Mouse (Mus musculus): ENCODE results near the gene Etl4. TPM values are rescaled to one million over a fixed set of nuclear protein-coding genes. Genes with fewer than 3 reads are reported as not detected.

Gene Etl4
- polyA plus RNA-seq, 1 experiment from 2014 or later = 27.7 TPM

- Histone ChIP-seq H3K9ac (ENCODE audit: low read depth, low read length) (no peak overlapping the region), H3K27ac (ENCODE audit: low read length) (peak overlapping the region; percentile 45), H3K9me3 (ENCODE audit: control insufficient read depth, low read length) (no peaks in the 10 kb centered on the region), H3K36me3 (ENCODE audit: control insufficient read depth, insufficient read depth, low read length) (no peaks in the 10 kb centered on the region), H3K27me3 (replicated peaks; ENCODE audit: control insufficient read depth, insufficient read depth, low read length) (no peaks in the 10 kb centered on the region), H3K4me2 (ENCODE audit: low read depth, low read length) (peak overlapping the region; percentile 32; the same call in 1 of the 2 replicates), H3K4me1 (ENCODE audit: control insufficient read depth, insufficient read depth, low read length) (peaks cover 21% of the 10 kb centered on the region), H3K4me3 (ENCODE audit: low read length) (no peak overlapping the region; the same call in 1 of the 2 replicates)
- ATAC-seq = no peak
- WGBS = 63% methylated on average over 5 of the region's 5 CpGs
Observed at GRCm38 (mm10) chr2:20549065-20549464, 639.5 kb downstream of the Etl4 start.

DNA sequence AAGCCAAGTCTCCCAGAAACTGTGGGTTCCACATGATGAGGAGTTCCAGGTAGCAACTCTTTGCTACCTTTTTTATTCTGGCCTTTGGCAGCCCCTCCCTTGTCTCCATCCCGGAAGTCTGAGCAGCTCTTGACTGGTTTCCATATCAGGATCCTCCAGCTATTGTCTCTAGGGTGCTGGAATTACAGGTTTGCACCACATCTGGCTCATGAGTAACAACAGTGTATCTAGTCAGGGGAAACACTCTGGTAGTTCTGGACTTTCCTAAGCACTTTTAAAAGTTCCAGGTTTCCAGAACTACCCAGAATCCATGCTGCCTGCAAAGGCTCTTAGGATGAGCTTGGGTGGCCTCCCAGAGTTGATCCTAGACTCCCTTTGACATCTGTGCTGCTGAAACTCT, 640.4 kb downstream of the Etl4 start:
- H3K27ac ChIP-seq (ENCODE audit: low read length) = no peak overlapping the region
- H3K9ac ChIP-seq (ENCODE audit: low read depth, low read length) = no peak overlapping the region
- no peak overlapping the region for H3K4me3 ChIP-seq (ENCODE audit: low read length)
- H3K36me3 ChIP-seq (ENCODE audit: control insufficient read depth, insufficient read depth, low read length) = no peaks in the 10 kb centered on the region
- no peaks in the 10 kb centered on the region for H3K27me3 ChIP-seq (replicated peaks; ENCODE audit: control insufficient read depth, insufficient read depth, low read length)
- WGBS = 46% methylated on average over 1 of the region's 1 CpGs
- peaks cover 21% of the 10 kb centered on the region for H3K4me1 ChIP-seq (ENCODE audit: control insufficient read depth, insufficient read depth, low read length)
- ATAC-seq = no peak
- no peak overlapping the region for H3K4me2 ChIP-seq (ENCODE audit: low read depth, low read length)
- no peaks in the 10 kb centered on the region for H3K9me3 ChIP-seq (ENCODE audit: control insufficient read depth, low read length)

GRCm38 (mm10) chr2:20555706-20556105, 646.1 kb downstream of the Etl4 start:
- Histone ChIP-seq H3K4me2 (ENCODE audit: low read depth, low read length) (no peak overlapping the region), H3K27ac (ENCODE audit: low read length) (no peak overlapping the region), H3K9ac (ENCODE audit: low read depth, low read length) (no peak overlapping the region), H3K4me1 (ENCODE audit: control insufficient read depth, insufficient read depth, low read length) (peaks cover 10% of the 10 kb centered on the region), H3K4me3 (ENCODE audit: low read length) (no peak overlapping the region), H3K27me3 (replicated peaks; ENCODE audit: control insufficient read depth, insufficient read depth, low read length) (no peaks in the 10 kb centered on the region), H3K9me3 (ENCODE audit: control insufficient read depth, low read length) (no peaks in the 10 kb centered on the region), H3K36me3 (ENCODE audit: control insufficient read depth, insufficient read depth, low read length) (no peaks in the 10 kb centered on the region)
- no peak for ATAC-seq
- WGBS = 68% methylated on average over 3 of the region's 3 CpGs

DNA sequence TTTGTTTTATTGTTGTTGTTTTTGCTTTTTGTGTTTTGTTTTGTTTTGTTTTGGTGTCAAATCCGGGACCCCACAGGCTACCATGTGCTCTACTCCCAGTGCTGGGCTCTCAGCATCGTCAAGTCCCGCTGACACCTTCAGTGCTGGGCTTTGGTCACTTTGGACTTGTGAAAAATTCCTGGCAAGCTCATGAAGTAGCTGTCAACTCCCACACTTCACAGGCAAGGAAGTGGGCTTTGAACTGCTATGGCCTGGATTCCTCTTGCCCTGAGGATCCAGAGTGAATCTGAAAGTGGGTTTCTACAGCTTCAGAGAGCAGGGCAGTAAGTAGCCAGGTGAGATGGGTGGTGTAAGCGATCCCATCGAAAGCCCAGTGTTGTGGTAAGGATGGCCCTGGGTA, 649.5 kb downstream of the Etl4 start:
- Histone ChIP-seq H3K9ac (ENCODE audit: low read depth, low read length) (no peak overlapping the region), H3K4me1 (ENCODE audit: control insufficient read depth, insufficient read depth, low read length) (peaks cover 10% of the 10 kb centered on the region), H3K4me2 (ENCODE audit: low read depth, low read length) (no peak overlapping the region), H3K36me3 (ENCODE audit: control insufficient read depth, insufficient read depth, low read length) (no peaks in the 10 kb centered on the region), H3K9me3 (ENCODE audit: control insufficient read depth, low read length) (no peaks in the 10 kb centered on the region), H3K4me3 (ENCODE audit: low read length) (no peak overlapping the region), H3K27ac (ENCODE audit: low read length) (peak overlapping the region; percentile 80), H3K27me3 (replicated peaks; ENCODE audit: control insufficient read depth, insufficient read depth, low read length) (no peaks in the 10 kb centered on the region)
- WGBS = 79% methylated on average over 5 of the region's 5 CpGs
- ATAC-seq = no peak

DNA sequence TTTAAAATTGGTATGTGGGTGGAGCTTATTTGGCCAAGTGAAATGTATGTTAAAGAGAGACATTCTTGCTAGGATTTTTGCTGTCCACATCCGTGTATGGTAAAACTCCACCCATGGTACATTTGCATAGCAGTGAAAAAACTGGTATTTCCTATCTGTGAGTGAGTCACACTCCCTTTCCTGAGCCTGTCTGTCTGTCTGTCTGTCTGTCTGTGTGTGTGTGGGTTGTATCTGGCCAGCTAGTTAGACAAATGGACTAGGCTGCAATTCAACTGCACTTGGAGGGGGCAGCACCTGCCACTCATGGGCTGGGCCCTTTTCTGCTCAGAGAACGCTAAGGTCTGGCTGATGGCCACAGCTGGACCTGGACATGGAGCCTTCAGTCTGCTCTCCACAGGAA, 650.1 kb downstream of the Etl4 start:
- H3K4me3 ChIP-seq (ENCODE audit: low read length) = peak overlapping the region; percentile 10; the same call in 1 of the 2 replicates
- H3K9ac ChIP-seq (ENCODE audit: low read depth, low read length) = peak overlapping the region; percentile 30; the same call in 1 of the 2 replicates
- no peaks in the 10 kb centered on the region for H3K27me3 ChIP-seq (replicated peaks; ENCODE audit: control insufficient read depth, insufficient read depth, low read length)
- no peaks in the 10 kb centered on the region for H3K36me3 ChIP-seq (ENCODE audit: control insufficient read depth, insufficient read depth, low read length)
- H3K4me2 ChIP-seq (ENCODE audit: low read depth, low read length) = no peak overlapping the region; the same call in 1 of the 2 replicates
- no peaks in the 10 kb centered on the region for H3K9me3 ChIP-seq (ENCODE audit: control insufficient read depth, low read length)
- WGBS = 42% methylated on average over 2 of the region's 2 CpGs
- peak overlapping the region; percentile 80 for H3K27ac ChIP-seq (ENCODE audit: low read length)
- peaks cover 10% of the 10 kb centered on the region for H3K4me1 ChIP-seq (ENCODE audit: control insufficient read depth, insufficient read depth, low read length)
- peak; percentile 71 for ATAC-seq

GRCm38 (mm10) chr2:20560581-20560980, 651.0 kb downstream of the Etl4 start:
- H3K4me3 ChIP-seq (ENCODE audit: low read length) = no peak overlapping the region
- H3K27me3 ChIP-seq (replicated peaks; ENCODE audit: control insufficient read depth, insufficient read depth, low read length) = no peaks in the 10 kb centered on the region
- H3K4me2 ChIP-seq (ENCODE audit: low read depth, low read length) = no peak overlapping the region
- peaks cover 10% of the 10 kb centered on the region for H3K4me1 ChIP-seq (ENCODE audit: control insufficient read depth, insufficient read depth, low read length)
- 89% methylated on average over 9 of the region's 9 CpGs for WGBS
- H3K27ac ChIP-seq (ENCODE audit: low read length) = 0 out of 2 replicates have a peak overlapping the region, but pooled peaks have one; percentile 5
- no peak overlapping the region for H3K9ac ChIP-seq (ENCODE audit: low read depth, low read length)
- no peaks in the 10 kb centered on the region for H3K9me3 ChIP-seq (ENCODE audit: control insufficient read depth, low read length)
- ATAC-seq = no peak
- no peaks in the 10 kb centered on the region for H3K36me3 ChIP-seq (ENCODE audit: control insufficient read depth, insufficient read depth, low read length)

DNA sequence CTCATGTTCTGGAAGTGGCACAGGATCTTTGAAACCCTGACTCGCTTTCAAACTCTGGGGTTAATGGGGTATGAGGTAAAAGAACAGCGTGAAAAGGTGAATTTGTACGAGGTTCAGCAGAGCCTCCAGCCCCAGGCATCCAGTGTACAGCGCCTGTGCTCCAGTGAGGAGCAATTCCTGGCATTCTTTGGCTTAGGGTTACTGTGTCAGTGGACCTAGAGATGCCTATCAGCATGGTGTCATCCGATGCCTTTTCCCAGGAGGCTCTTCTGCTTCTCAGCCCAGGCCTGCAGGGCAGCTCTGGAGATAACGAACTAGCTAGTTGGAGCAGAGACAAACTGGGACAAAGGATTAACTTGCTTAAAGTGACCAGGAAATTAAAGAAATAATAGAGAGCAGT, 653.5 kb downstream of the Etl4 start:
- peaks cover 10% of the 10 kb centered on the region for H3K4me1 ChIP-seq (ENCODE audit: control insufficient read depth, insufficient read depth, low read length)
- H3K9me3 ChIP-seq (ENCODE audit: control insufficient read depth, low read length) = no peaks in the 10 kb centered on the region
- no peak overlapping the region for H3K4me3 ChIP-seq (ENCODE audit: low read length)
- no peak for ATAC-seq
- 45% methylated on average over 6 of the region's 6 CpGs for WGBS
- no peak overlapping the region for H3K9ac ChIP-seq (ENCODE audit: low read depth, low read length)
- no peak overlapping the region for H3K4me2 ChIP-seq (ENCODE audit: low read depth, low read length)
- H3K27ac ChIP-seq (ENCODE audit: low read length) = no peak overlapping the region
- no peaks in the 10 kb centered on the region for H3K36me3 ChIP-seq (ENCODE audit: control insufficient read depth, insufficient read depth, low read length)
- no peaks in the 10 kb centered on the region for H3K27me3 ChIP-seq (replicated peaks; ENCODE audit: control insufficient read depth, insufficient read depth, low read length)

- no peak for ATAC-seq
- no peaks in the 10 kb centered on the region for H3K4me1 ChIP-seq (ENCODE audit: control insufficient read depth, insufficient read depth, low read length)
- WGBS = 89% methylated on average over 1 of the region's 1 CpGs
- no peaks in the 10 kb centered on the region for H3K9me3 ChIP-seq (ENCODE audit: control insufficient read depth, low read length)
- H3K9ac ChIP-seq (ENCODE audit: low read depth, low read length) = no peak overlapping the region
- no peaks in the 10 kb centered on the region for H3K36me3 ChIP-seq (ENCODE audit: control insufficient read depth, insufficient read depth, low read length)
- no peak overlapping the region for H3K4me2 ChIP-seq (ENCODE audit: low read depth, low read length)
- H3K27ac ChIP-seq (ENCODE audit: low read length) = no peak overlapping the region
- H3K4me3 ChIP-seq (ENCODE audit: low read length) = no peak overlapping the region
- H3K27me3 ChIP-seq (replicated peaks; ENCODE audit: control insufficient read depth, insufficient read depth, low read length) = no peaks in the 10 kb centered on the region
Observed at GRCm38 (mm10) chr2:20568456-20568855, 658.9 kb downstream of the Etl4 start.

GRCm38 (mm10) chr2:20571940-20572339, 662.4 kb downstream of the Etl4 start:
- no peak for ATAC-seq
- Histone ChIP-seq H3K36me3 (ENCODE audit: control insufficient read depth, insufficient read depth, low read length) (0 out of 2 replicates have a peak, but pooled peaks cover 2% of the 10 kb centered on the region), H3K4me1 (ENCODE audit: control insufficient read depth, insufficient read depth, low read length) (no peaks in the 10 kb centered on the region), H3K9me3 (ENCODE audit: control insufficient read depth, low read length) (no peaks in the 10 kb centered on the region), H3K27me3 (replicated peaks; ENCODE audit: control insufficient read depth, insufficient read depth, low read length) (no peaks in the 10 kb centered on the region), H3K4me3 (ENCODE audit: low read length) (no peak overlapping the region), H3K27ac (ENCODE audit: low read length) (no peak overlapping the region), H3K4me2 (ENCODE audit: low read depth, low read length) (no peak overlapping the region), H3K9ac (ENCODE audit: low read depth, low read length) (no peak overlapping the region)
- WGBS = 84% methylated on average over 1 of the region's 1 CpGs

DNA sequence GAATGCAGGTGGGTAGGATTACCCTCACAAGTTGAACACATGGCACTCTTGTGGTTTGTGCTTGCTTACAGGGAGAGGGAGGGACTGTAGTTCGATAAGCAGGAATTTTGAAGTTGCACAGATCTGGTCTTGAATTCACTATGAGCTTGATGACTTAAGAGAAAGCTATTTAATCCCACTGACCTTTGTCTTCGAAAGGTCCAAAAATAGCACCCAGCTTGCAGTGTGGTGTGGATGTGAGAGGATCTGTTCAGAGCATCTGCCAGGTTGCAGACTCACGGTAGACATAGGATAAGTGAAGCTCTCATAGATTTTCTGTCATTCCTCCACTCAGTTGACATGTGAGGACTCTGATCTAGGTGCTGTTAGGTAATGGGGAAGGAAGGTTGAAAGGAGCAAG, 670.8 kb downstream of the Etl4 start:
- H3K36me3 ChIP-seq (ENCODE audit: control insufficient read depth, insufficient read depth, low read length) = 0 out of 2 replicates have a peak, but pooled peaks cover 2% of the 10 kb centered on the region
- no peaks in the 10 kb centered on the region for H3K9me3 ChIP-seq (ENCODE audit: control insufficient read depth, low read length)
- H3K27me3 ChIP-seq (replicated peaks; ENCODE audit: control insufficient read depth, insufficient read depth, low read length) = no peaks in the 10 kb centered on the region
- 66% methylated on average over 3 of the region's 3 CpGs for WGBS
- H3K4me2 ChIP-seq (ENCODE audit: low read depth, low read length) = no peak overlapping the region
- no peaks in the 10 kb centered on the region for H3K4me1 ChIP-seq (ENCODE audit: control insufficient read depth, insufficient read depth, low read length)
- no peak for ATAC-seq
- H3K27ac ChIP-seq (ENCODE audit: low read length) = no peak overlapping the region
- H3K9ac ChIP-seq (ENCODE audit: low read depth, low read length) = no peak overlapping the region
- no peak overlapping the region for H3K4me3 ChIP-seq (ENCODE audit: low read length)

All from intestine, embryonic 16.5 days (tissue).